Mouse (Mus musculus) natural killer cell, adult 2 months (primary cell): Measurements from ENCODE around the gene Tbc1d4.
"Not testable (repeated sequence)": the region's sequence is repeated elsewhere in the genome, so short reads cannot be mapped to it uniquely, and the experiment has no call there.

Experiments used
- DNase-seq, 2 experiments: peaks; one replicate each; pipeline ENCODE4 v3.0.0; 2022; ENCODE audit warnings: low spot score in 2 of 2

Gene Tbc1d4

DNA sequence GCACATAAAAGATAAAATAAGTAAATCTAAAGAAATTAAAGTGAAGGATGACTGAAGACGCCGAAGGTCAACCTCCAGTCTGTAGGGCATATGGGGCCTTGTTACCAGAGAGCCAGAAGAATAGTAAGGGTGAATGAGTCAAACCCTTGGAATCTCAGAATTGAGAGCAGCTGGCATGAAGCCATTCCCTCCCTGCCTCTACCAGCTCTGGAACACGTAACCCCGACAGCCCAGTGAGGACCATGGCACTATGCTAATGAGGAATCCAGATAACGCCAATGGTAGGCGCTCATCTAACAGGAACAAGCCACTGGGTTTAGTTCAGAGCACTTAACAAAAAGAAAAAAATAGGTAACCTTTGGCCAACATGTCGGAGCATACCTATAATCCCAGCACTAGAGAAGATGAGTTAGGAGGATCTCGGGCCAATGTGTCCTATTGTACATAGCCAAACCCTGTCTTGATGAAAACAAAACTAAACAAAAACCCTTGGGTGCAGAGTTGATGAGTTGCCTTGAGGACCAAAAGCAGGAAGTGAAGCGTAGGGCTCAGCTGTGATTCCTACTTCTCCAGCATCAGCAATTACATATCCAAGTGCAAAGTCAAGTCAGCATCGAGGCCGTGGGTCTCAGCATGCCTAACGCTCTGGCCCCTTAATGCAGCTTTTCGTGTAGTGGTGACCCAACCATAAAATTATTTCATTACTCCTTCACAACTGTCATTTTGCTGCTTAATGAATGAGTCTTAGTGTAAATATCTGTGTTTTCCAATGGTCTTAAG is 13.5 kb downstream of the Tbc1d4 start:
- no peak for DNase-seq

DNA sequence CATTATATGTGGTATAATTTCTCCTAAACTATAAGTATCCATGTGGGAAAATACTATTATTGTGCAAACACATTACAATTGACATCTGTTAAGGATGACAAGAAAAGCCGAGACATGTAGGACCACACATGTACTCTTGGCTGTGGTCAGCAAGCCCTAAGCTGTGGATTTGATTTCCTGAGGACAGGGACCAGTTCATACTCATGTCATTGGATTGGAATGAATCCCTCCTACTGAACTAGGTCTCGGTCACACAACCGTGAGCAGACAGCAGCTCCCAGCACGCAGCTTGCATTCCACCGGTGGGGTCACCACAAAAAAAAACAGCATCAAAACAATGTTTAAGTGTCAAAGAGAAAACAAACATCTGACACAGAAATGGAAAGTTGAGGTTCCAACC is 15.0 kb downstream of the Tbc1d4 start:
- DNase-seq: no peak

- DNase-seq: no peak
Measured at GRCm38 (mm10) chr14:101593340-101593739, 15.7 kb downstream of the Tbc1d4 start.

GRCm38 (mm10) chr14:101591101-101591500 is 17.9 kb downstream of the Tbc1d4 start:
- no peak for DNase-seq

GRCm38 (mm10) chr14:101588209-101588991 is 20.6 kb downstream of the Tbc1d4 start:
- not testable (repeated sequence) for DNase-seq

GRCm38 (mm10) chr14:101587366-101588040 is 21.5 kb downstream of the Tbc1d4 start:
- not testable (repeated sequence) for DNase-seq

DNA sequence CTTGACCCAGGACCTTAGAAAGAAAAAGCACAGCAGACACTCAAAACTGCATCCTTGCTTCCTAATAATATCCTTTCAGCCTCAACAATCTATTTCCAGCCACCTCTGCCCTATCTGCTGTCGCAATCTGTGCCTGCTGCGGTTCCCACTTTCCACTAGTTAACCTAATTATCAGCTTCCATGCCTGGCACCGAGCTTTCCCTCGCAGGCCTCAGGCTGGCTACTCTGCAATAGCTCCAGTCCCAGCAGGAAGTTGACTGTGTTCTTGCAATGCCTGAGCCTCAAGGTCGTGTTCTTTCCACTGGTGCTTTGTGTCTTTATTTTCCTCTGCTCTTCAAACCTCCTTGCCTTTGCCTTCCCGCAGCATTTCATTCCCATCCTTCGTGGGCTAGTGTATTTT is 22.9 kb downstream of the Tbc1d4 start:
- DNase-seq: no peak

DNA sequence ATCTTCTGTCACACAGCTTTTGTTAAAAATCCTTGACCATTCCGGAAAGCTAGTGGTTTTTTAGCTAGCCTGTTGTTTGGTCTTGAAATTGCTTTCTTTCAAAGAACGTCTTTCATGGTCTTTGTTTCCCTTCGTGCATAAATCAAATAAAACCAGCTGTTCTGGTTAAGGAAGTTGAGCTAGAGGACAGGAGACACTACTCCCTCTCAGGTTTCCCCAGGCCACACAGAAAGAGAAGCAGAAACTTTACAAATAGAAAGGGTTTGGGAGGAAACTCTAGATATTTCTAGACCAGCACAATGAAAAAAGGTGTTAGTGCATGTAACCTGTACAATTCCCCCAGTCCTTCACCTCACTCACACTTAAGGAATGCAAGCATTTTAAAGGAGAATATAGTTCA is 33.3 kb downstream of the Tbc1d4 start:
- DNase-seq: no peak

DNA sequence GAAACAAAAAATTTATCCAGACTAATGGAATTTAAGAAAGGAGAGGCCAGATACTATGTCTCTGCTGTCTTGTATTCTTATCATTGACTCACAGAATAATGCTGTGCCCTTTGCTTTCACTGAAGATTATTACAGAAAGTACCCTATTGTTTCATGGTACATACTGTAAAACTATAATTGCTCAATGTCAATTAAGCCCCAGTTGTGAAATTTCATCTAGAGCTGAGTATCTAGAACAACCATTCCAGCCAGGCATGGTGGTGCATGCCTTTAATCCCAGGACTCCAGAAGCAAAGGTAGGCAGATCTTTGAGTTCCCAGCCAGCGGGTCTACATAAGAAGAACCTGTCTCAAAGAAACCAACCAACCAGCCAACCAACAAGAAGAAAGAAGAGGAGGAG is 34.5 kb downstream of the Tbc1d4 start:
- DNase-seq: no peak

GRCm38 (mm10) chr14:101573107-101573614 is 35.8 kb downstream of the Tbc1d4 start:
- DNase-seq: no peak

GRCm38 (mm10) chr14:101568828-101569227 is 40.2 kb downstream of the Tbc1d4 start:
- no peak for DNase-seq

- no peak for DNase-seq
Measured at GRCm38 (mm10) chr14:101566717-101567116, 42.3 kb downstream of the Tbc1d4 start.

DNA sequence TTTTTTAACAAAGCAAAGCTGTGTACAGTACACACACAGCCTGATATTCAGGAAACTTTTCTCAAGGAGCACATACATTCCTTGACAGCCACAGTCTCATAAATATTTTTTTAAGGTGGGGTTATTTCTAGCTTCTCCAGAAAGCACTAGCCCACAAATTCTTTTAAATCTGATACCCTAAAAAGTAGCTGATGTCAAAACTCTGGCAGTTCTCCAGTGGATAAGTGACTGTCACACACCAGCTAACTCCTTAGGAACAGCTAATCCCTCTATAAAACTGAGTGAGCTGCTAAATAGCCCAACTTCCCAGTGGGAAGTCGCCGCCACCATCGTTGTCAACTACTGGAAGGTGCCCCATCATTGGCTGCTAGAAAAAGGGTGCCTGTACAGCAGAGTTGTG is 43.3 kb downstream of the Tbc1d4 start:
- DNase-seq: no peak

GRCm38 (mm10) chr14:101561251-101561701 is 47.7 kb downstream of the Tbc1d4 start:
- no peak for DNase-seq

DNA sequence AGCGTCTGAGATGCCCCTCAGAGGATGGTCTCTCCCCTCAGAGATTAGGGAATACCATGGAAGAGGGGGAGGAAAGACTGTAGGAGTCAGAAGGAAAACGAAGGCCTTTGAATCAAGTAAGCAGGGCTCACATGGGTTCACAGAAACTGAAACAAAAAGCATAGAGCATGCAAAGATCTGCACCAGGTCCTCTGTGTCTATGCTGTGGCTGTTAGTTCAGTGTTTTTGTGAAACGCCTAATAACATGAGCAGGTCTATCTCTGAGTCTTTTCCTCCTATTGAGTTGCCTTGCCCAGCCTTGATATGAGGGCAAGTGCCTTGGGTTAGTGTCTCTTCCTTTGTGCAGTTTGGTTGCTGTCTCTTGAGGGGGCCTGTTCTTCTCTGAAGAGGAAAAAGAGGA is 49.5 kb downstream of the Tbc1d4 start:
- no peak for DNase-seq

DNA sequence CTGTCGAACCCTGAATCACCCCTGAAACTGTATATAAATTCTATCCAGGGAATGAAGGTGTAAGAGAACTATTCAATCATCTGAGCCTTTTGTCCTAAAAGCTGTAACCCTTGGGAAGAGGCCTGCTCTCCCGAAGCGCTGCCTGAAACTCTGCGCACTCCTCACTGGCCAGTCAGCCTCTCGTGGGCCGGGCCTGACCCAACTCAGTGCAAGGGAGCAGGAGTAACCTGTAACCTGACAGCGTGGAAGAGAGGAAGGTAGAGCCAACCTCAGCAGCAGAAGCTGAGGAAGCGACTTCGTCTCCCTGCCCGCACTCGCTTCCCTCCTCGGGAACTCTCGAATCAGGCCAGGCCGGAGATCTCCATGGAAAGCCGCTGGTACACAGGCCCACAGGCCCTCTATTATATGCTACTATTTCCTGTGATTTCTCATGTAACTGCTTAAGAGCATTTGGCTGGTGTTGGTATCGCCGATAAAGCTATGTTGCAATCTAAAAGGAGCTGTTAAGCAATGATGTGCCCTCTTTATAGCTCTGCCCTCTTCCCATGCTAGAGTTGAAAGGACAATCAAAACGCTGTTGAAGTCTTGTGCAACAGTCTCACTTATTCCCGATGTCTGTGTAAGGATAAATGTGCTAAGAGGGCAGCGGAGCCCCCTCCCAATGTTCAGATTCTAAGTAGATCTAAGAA is 60.0 kb downstream of the Tbc1d4 start:
- no peak for DNase-seq

DNA sequence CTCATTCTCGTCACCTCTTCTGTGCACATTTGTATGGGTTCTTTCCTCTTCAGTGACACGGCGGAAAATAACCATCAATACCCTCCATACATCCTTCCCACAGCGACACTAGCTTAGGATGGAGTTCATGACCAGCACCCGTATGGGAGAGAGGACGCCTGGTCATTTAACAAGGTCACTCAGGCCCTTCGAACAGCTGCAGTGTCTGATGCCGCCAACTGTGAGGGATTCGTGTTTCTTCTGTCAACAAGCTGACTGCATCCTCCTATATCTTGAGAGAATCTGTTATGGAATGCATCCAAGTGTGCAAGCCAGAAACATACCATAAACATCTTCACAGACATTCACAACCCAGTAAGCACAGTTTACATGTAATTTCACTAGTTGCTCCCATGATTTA is 67.1 kb downstream of the Tbc1d4 start:
- no peak for DNase-seq

GRCm38 (mm10) chr14:101541141-101541540 is 67.8 kb downstream of the Tbc1d4 start:
- DNase-seq: no peak

DNA sequence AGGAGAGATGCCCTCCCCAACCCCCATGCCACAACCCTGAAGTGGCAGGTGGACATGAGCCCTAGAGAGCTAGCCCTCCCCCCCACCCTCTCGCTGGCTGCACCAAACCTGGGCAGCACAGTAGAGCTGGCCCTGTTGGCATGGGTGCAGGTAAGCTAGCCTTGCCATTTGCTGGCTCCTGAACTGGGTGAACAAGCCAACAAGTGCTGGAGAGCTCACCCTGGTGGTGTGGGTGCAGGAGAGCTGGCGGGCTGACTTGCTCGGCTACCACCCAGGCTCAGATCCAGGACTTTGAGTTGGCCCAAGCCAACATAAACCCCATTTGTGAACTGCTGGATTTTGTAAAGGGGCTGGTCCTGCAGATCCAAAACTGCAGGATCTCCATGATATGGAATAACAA is 68.5 kb downstream of the Tbc1d4 start:
- DNase-seq: no peak

DNA sequence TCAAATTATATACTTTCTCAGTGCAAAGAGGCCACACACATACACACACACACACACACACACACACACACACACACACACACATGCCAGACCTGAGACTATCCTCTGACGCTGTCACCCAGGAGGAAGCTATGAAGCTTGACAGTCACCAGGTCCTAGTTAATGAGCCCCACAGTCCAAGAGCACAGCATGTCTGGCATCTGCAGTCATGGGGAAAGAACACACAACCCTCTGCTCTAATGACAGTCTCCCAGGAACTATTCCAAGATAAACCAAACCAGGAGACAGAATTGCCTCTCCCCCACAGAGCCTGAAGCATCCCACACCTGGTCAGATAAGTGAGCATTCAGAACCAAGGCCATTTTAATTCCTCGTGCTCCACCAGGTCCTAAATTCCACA is 71.1 kb downstream of the Tbc1d4 start:
- DNase-seq: no peak

DNA sequence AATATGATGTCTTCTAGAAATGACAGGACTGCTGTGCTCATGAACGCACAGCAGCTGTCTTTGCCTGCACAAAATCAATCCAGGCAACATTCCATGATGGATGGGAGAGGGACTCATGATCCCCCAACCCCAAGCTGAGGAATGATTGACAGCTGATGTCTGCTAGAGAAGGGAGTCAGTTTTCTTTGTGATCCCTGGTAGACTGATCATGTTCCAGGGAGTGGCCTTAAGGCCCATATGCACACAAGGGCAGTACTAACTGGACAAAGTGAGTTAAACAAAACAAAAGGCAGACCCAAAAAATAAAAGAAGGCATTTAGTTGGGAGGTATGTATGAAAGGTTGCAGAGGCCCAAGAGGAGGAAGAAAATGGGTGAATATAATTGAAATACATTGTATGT is 71.6 kb downstream of the Tbc1d4 start:
- no peak for DNase-seq
